Mouse (Mus musculus): ENCODE results near the gene Zfp622.

DNA sequence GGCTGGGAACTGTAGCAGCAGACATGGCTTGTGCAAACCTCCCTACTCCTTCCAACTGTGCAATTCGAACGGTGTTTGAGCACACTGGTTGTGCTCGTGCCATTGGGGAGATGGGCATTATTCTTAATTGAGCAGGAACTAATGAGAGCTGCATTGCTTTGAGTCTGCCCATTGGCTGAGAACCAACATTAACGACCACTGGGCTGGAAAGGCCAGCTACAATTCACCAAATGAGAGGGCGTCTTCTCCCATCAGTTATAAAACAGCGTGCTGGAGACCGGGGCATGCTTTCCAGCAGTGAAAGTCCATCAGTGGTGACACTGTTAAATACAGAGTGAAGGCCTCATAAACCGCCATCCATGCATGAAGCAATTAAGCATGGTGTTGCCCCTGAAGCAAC lies 37.6 kb downstream of the Zfp622 start:
- no peak for TF ChIP-seq POLR2A (IDR thresholded peaks at IDR 0.05; ENCODE audit: insufficient read length, low read depth)
- no peak for TF ChIP-seq TCF3 (IDR thresholded peaks at IDR 0.05; ENCODE audit: insufficient read length, low read depth)
- no peak for TF ChIP-seq CEBPB (IDR thresholded peaks at IDR 0.05; ENCODE audit: insufficient read depth, poor library complexity, severe bottlenecking)
- no peak for TF ChIP-seq USF1 (IDR thresholded peaks at IDR 0.05; ENCODE audit: low read depth)
- TF ChIP-seq E2F4 (IDR thresholded peaks at IDR 0.05; ENCODE audit: insufficient read depth), result no peak

All from myocyte (in vitro differentiated cells).